Mouse (Mus musculus) cerebellum, postnatal 25 days (tissue): Measurements from ENCODE around the gene Large1.
"Not testable (repeated sequence)": the region's sequence is repeated elsewhere in the genome, so short reads cannot be mapped to it uniquely, and the experiment has no call there.

Experiments used
- DNase-seq, 2 experiments: peaks; one replicate each; pipeline ENCODE4 v3.0.0; 2021; ENCODE audit warnings: mixed read lengths in 2 of 2

Gene Large1

GRCm38 (mm10) chr8:73293655-73294054 lies 59.7 kb downstream of the Large1 start:
- DNase-seq = no peak

DNA sequence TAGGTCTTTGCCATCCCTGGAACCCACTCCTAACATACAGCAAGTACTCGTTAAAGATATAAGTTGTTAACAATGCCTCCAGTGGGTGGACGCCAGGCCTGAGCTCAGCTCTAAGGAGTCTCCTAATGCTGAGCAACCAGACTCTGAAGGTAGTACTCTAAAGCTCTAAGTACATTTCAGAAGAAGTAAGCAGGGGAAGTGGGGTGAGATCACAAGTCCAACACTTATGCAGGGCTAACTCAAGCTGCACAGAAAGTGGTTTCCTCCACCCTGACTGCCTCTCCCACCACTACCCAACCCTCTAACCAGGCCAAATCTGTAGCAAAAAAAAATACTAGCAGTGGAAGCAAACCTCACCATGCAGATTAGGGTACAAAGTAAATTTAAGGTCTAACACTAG lies 61.7 kb downstream of the Large1 start:
- no peak for DNase-seq

DNA sequence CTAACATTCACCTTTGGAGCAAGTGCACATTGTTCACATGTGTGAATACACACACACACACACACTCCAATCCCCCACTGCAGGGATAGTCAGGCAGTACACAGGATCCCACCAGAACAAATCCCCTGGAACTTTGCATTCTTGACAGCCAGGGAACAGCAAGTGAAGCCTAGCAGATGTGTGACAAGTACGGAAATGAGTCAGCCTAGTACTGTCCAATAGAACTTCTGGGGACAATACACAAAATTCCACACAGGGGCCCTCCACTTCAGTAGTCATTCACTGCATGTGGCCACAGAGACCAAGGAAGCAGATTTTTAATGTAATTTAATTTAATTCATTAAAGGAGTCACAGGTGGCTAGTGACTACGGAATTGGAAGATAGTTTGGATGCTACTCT lies 62.7 kb downstream of the Large1 start:
- no peak for DNase-seq

DNA sequence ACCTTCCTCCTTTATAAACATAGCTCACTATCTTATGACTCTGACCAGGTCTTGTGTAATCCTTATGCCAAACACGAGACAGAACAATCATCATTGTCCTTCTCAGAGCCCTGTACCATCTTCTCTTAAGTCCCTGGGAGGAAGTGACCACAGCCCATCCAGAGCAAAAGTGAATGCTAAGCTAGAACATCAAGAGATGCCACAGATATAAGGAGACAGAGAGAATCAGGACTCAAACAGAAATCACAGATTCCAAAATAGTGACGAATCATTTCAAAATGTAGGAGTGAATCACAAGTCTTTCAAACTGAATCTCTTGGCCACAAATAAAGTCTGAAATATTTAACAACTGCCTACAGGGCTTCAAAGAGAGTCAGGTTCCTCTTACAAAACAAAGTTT lies 63.5 kb downstream of the Large1 start:
- no peak for DNase-seq

DNA sequence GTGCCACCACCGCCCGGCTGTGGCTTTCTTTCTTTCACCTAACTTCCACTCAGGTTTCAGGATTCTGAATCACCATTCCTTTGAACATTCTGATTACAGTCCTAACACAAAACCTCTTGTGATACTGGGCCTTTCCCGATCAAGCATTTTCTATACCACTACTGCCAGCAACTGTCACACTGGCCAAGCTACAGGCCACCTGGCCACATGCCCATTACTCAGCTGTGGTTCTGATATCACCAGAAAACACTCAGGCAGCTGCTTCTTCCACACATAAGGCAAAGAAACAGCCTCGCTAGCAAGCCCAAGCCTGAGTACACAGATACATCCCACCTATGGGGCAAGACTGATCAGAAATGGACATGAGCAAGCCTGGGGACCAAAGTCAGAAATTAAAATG lies 71.3 kb downstream of the Large1 start:
- peak; percentile 43 to 66 for DNase-seq

DNA sequence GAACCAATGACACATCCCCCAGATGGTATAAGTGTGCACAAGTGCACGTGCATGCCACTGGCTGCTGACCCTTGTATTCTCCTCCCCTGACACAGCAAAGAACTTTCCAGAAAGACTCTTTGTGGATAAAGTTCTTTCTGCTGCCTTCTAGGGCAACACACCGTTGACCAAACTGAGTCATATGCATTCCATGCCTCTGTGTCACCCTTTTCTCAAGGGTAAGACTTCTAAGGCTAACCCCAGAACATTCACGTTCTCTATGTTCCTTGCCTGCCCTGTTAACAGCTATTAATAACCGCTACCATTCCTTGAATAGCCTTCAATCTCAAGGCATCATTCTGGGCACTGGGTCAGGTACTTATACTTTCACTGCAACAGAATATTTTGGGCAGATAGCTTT lies 77.3 kb downstream of the Large1 start:
- no peak for DNase-seq

- DNase-seq = not testable (repeated sequence)
Observed at GRCm38 (mm10) chr8:73275445-73275844, 77.9 kb downstream of the Large1 start.

DNA sequence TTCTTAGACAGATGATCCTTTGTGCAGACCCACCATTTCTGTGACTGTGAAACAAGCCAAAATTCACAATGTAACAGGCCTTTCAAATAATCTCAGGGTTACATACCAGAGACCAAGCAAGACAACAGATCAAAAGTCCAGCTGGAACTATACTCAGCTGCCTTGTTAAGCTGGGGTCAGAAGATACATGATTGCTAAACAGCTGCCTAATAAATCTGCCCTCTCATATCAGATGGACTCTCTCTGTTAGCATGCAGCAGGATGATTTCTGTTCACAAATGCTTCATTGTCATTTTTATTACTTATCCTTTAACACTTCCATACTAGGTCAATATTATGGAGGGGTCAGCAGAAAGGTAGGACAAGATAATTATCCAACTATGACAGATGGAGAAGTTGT lies 80.2 kb downstream of the Large1 start:
- no peak for DNase-seq

- DNase-seq = no peak
Observed at GRCm38 (mm10) chr8:73270991-73271390, 82.3 kb downstream of the Large1 start.

DNA sequence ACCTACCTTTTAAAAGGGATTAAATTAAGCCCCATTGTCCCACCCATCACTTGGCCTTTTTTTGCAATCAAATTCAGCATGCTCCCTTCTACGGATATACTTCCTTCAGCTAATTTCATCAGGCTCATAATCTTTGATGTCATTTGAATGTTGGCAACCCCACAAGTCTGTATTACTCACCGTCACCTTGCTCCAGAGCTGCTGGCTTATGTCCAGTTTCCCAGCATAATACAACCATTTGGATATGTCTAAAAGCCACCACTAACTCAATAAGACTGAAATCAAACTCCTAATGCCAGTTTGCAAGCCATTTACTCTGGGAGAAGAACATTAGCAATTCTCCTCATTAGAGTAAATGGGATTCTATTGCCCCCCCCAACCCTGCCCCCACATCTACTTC lies 95.4 kb downstream of the Large1 start:
- peak; percentile 17 to 68 for DNase-seq

GRCm38 (mm10) chr8:73244186-73244585 lies 109.2 kb downstream of the Large1 start:
- DNase-seq = no peak

GRCm38 (mm10) chr8:73242066-73242465 lies 111.3 kb downstream of the Large1 start:
- no peak for DNase-seq

DNA sequence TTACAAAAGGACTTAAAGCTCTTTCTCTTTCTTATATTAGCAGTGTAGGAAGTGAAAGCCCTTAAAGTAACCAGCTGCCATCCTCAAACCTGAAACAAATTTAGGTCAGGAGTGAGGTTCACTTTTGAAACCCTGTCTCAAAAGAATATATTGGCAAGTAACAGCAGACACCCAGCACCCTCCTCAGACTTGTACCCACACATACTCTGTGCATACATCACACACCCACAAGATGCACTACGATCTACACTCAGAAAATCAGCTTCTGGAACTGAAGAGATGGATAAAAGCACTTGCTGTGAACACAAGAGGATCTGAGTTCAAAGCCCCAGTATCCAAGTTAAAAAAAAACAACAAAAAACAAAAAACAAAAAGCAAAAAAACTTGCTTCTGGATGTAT lies 119.1 kb downstream of the Large1 start:
- DNase-seq = no peak

DNA sequence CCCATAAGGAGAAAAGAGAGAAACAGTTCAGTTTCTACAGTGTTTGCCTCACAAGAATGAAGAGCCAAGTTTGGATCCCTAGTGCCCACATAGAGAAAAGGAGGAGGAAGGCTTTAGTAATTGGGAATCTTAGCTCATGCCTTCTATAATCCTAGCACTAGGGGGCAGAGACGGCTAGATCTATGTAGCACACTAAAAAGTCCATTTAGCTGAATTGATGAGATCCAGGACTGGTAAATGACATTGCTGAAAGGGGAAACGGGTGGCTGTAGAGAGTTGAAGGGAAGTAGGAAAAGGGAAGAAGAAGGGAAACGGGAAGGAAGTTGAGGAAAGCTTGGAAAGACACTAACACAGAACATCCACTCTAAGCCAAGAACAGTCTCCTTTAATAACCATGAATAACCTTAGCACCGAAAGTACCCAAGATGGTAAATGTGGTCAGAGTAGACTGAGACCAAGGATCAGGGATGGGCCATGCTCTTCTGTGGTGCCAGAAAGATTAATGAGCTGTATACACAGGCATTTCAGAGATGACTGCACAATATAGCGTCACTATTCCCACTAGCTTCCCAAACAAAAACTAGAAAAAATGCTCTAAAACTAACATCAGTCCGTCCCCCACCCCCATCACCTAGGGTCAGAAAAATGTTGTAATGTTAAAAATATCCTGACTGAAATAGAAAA lies 119.8 kb downstream of the Large1 start:
- peak in 1 of 2 experiments; percentile 55 for DNase-seq

DNA sequence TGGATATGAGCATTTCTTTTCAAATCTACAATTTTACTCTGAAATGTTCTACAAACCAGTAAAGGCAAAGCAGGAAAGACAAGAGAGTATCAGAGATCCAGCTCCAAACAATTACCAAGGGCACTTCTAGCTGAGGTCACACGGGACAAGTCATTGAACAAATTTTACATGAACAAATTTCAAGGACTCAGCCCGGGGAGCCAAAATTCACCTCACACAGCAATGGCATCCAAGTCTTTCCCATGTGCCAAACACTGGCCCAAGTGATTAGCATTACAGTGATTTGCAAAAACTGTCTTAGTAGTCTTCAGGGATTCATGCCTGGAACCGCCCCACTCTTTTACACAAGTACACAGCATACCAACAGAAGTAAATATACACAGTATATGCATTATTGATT lies 126.5 kb downstream of the Large1 start:
- no peak for DNase-seq

GRCm38 (mm10) chr8:73225654-73226053 lies 127.7 kb downstream of the Large1 start:
- peak; percentile 22 to 26 for DNase-seq

DNA sequence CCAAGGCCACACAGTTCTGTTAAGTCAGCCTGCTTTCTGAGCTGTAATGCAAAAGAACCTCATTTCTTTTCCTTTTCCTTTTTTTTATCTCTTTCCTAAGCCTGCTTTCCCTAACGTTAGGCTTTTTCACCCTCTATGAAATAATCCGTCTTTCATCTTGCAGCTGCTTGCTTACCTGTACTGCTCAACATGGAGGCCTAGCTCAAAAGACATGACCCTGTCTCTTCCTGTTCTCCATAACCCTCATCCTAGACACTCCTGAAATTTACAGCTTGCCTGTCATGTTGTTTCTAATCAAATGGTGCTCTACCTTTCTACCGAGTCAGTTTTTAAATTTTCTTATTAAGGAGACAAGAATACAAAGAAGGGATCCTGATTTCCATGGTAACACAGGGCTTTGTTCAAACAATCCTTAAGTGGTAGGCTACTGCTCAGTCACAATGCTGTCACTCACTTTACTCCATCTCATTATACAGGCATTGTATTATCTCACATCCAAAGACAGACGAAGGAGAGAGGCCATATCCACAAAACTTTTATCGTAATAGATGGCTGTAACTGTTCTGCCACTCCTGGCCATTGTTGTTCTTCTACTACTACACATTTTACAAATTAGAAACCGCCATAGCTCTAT lies 134.0 kb downstream of the Large1 start:
- no peak for DNase-seq

DNA sequence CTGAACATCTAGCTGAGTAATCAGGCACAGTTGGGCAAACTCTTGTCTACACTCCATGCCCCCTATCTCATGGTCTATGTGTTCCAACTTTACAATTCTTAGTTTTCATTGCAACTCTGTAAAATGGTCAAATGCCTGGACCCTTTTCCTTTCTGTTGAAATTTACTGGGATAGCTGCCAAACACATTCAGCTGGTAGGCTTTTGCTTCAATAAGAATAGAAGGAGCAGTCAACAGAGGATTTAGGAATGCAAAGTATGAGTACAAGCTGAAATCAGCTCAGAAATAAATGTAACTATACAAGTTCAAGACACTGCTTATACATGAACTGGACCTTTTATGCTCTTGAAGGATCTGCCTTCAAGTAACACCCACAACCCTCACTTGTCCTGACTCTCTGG lies 146.5 kb downstream of the Large1 start:
- DNase-seq = no peak

- DNase-seq = peak in 1 of 2 experiments; percentile 23
Observed at GRCm38 (mm10) chr8:73201854-73202253, 151.5 kb downstream of the Large1 start.

GRCm38 (mm10) chr8:73197714-73198113 lies 155.6 kb downstream of the Large1 start:
- no peak for DNase-seq

- DNase-seq = no peak
Observed at GRCm38 (mm10) chr8:73188684-73189083, 164.7 kb downstream of the Large1 start.

- no peak for DNase-seq
Observed at GRCm38 (mm10) chr8:73187381-73187780, 166.0 kb downstream of the Large1 start.

GRCm38 (mm10) chr8:73178434-73178833 lies 174.9 kb downstream of the Large1 start:
- DNase-seq = no peak

DNA sequence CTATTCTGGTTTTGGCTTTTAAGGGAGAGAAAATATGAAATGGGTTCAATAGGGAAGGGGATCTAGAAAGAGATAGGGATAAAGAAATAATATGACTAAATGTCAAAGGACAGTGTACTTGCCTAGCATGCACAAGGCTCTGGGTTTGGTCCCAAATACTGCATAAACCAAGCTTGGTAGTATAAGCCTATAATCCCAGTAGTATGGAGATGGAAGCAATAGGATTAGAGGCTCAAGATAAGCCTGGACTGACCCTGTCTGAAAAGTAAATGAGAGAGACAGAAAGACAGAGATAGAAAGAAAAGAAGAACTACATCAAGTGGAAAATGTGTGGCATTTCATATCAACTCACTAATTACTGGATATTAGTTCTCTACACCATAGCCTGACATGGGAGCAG lies 180.7 kb downstream of the Large1 start:
- DNase-seq = no peak

- no peak for DNase-seq
Observed at GRCm38 (mm10) chr8:73161994-73162393, 191.3 kb downstream of the Large1 start.
